Mouse (Mus musculus) CH12.LX (cell line): ENCODE measurements around the gene Dolk.

ENCODE experiments used
- CTCF ChIP-seq, 2 experiments: IDR thresholded peaks in 1 of 2; conservative IDR thresholded peaks in 1 of 2; 2 replicates each; pipeline ENCODE4 v1.5.1; 2011 to 2012; ENCODE audit warnings: low read depth in 2 of 2, low read length in 2 of 2, improper control_type of control experiment in 1 of 2, inconsistent platforms in 1 of 2, mild to moderate bottlenecking in 1 of 2, moderate library complexity in 1 of 2
- E2F4 ChIP-seq: IDR thresholded peaks from 2 replicates; pipeline ENCODE4 v1.6.1; 2011; ENCODE audit warnings: low read depth, low read length, improper control_type of control experiment; ENCODE audit not compliant: insufficient replicate concordance
- JUND ChIP-seq: conservative IDR thresholded peaks from 2 replicates; pipeline ENCODE4 v1.6.1; 2011; ENCODE audit warnings: low read depth, low read length, improper control_type of control experiment
- MAFK ChIP-seq: IDR thresholded peaks from 2 replicates; pipeline ENCODE4 v1.6.1; 2011; ENCODE audit warnings: low read length, improper control_type of control experiment; ENCODE audit not compliant: insufficient replicate concordance
- POLR2A ChIP-seq: IDR thresholded peaks from 2 replicates; pipeline ENCODE4 v1.6.1; 2011; ENCODE audit warnings: low read depth, mild to moderate bottlenecking, improper control_type of control experiment, low read length
- RAD21 ChIP-seq: IDR thresholded peaks from 2 replicates; pipeline ENCODE4 v1.6.1; 2011; ENCODE audit warnings: low read depth, mild to moderate bottlenecking, low read length, improper control_type of control experiment, moderate library complexity
- ZMIZ1 ChIP-seq: IDR thresholded peaks from 2 replicates; pipeline ENCODE4 v1.6.1; 2012; ENCODE audit warnings: low read depth, mild to moderate bottlenecking, inconsistent platforms, low read length, improper control_type of control experiment

DNA sequence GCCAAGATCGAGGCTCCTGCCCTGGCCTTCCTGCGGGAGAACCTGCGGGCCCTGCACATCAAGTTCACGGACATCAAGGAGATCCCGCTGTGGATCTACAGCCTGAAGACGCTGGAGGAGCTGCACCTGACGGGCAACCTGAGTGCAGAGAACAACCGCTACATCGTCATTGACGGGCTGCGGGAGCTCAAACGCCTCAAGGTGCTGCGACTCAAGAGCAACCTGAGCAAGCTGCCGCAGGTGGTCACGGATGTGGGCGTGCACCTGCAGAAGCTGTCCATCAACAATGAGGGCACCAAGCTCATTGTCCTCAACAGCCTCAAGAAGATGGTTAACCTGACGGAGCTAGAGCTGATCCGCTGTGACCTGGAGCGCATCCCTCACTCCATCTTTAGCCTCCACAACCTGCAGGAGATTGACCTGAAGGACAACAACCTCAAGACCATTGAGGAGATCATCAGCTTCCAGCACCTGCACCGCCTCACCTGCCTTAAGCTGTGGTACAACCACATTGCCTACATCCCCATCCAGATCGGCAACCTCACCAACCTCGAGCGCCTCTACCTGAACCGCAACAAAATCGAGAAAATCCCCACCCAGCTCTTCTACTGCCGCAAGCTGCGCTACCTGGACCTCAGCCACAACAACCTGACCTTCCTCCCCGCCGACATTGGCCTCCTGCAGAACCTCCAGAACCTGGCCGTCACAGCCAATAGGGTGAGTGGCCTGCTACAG lies 29.4 kb downstream of the Dolk start:
- TF ChIP-seq E2F4: no peak
- no peak for TF ChIP-seq JUND
- no peak for TF ChIP-seq CTCF (conservative IDR thresholded peaks at IDR 0.05 in 1 of 2, IDR thresholded peaks at IDR 0.05 in 1 of 2; ENCODE audit: low read depth in 2 of 2, low read length in 2 of 2)
- TF ChIP-seq ZMIZ1: no peak
- no peak for TF ChIP-seq RAD21
- TF ChIP-seq MAFK: no peak
- no peak for TF ChIP-seq POLR2A
